Mouse (Mus musculus): ENCODE results near the gene Zbtb49.

Gene Zbtb49

DNA sequence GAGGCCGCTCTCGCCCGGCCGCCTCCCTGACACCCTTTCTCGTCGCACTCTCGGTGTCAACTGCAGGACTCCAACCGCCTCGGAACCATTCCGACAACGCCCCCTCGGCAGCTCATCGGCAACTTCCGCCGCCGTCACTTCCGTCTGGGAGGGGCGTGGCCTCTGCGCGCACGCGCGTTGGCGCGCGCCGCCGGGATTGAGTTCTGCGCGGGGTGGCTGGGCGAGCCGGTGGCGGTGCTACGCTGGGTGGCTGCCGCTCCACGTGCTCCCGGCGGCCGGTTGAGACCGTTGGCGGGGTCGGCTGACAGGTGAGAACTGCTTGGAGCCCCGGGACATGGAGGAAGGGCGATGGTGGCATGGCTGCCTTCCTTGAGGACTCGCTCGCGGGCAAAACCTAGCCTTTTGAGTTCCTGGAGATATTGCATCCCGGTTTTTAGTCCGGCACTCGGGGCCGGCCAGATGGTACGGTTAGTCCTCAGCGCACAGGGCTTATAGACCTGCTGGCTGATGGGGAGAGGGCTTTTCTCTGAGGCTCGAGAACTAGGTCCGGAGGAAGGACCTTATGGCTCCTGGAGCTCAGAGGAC, at the start of gene Zbtb49, which contains the start of gene Lyar:
TSS of gene Zbtb49 (minus strand) at position 130 of the 585 bp plus-strand sequence.
TSS of gene Lyar (plus strand) at position 143 of the 585 bp plus-strand sequence.
- DNase-seq (ENCODE audit: low spot score) = peak; percentile 97

DNA sequence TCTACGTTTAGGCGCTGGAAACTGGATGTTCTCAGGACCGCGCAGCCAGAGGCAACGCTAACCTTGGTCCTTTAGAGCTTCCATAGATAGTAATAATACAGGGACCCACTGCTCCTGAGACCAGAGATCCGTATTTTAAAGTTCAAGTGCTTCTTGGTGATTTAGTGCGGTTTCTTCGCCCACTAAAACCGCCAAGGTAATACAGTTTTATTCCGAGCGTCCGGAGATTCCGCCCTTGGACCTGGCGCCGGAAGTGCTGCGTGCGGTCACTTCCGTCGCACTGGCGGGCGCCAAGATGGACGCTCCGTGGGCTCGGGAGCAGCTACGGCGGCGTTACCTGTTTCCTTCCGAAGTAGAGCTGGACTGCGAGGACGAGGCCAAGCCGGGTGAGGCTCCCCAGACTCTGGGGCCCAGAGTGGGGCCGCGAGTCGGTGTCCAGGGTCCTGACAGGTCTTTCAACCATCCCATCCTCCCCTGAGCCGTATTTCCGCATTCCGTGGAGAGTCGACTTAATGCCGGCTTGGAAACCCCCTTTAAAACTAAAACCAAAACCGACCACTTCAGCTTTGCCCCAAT, 39.9 kb upstream of the Zbtb49 start, which contains the start of gene Tmem128:
TSS of gene Tmem128 (plus strand) at position 79 of the 576 bp plus-strand sequence.
- DNase-seq (ENCODE audit: low spot score) = peak; percentile 71

- DNase-seq (ENCODE audit: low spot score) = peak; percentile 44
Measured at GRCm38 (mm10) chr5:38259455-38260106, 39.3 kb upstream of the Zbtb49 start.

DNA sequence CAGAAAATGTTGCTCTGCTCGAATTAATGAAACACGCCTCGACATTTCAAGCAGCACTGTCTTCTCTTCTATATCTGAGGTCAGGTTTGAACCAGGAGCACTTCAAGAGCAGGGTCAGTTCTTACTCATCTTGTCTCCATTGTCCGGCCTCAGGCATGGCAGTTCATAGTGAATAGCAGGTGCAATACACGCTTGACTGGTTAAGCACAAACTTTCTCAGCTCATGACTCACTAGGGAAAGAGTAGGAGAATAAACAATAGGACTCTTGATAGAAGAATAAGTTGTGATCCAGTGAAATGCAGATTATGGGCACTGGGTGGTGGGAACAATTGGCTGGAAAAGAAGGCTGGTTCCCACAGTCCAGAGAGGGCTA, 38.5 kb upstream of the Zbtb49 start:
- no peak for DNase-seq (ENCODE audit: low spot score)

DNA sequence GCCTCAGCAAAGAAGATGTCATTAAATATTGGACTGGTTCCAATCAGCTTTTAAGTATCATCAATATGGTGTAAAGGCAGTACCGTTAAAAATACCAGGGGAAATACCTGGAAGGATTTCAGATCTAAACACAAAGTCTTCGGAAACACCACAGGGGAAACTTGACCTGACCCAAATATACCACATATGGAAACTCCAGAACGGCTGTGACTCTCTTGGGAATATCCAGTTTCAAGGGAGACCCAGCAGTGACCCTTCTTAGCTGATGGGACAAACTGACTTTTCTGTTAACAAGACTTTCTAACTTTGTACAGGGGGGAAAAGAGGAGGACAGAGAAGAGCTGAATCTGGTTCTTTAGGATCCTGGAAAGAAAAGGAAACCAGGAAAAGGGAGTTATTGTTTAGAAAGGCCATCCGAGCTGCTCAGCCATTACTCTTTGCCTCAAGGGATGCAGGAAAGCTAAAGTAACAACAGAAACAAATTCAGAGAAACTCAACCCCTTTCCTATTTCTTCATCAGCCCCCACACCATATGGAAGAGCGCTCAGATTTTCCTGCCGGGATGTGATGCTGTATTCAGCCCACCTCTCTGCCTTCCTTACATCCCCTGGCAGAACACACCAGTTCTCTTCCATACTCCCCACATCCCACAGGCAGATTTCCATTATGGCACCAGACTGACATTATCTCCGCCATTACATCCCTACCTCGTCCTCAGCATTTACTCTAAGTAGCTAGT, 37.9 kb upstream of the Zbtb49 start:
- peak; percentile 17 for DNase-seq (ENCODE audit: low spot score)

GRCm38 (mm10) chr5:38256551-38256950, 36.3 kb upstream of the Zbtb49 start:
- DNase-seq (ENCODE audit: low spot score) = no peak

- DNase-seq (ENCODE audit: low spot score) = no peak
Measured at GRCm38 (mm10) chr5:38255644-38256043, 35.4 kb upstream of the Zbtb49 start.

- peak; percentile 30 for DNase-seq (ENCODE audit: low spot score)
Measured at GRCm38 (mm10) chr5:38255195-38255594, 34.9 kb upstream of the Zbtb49 start.

- peak; percentile 22 for DNase-seq (ENCODE audit: low spot score)
Measured at GRCm38 (mm10) chr5:38241966-38242365, 21.7 kb upstream of the Zbtb49 start.

DNA sequence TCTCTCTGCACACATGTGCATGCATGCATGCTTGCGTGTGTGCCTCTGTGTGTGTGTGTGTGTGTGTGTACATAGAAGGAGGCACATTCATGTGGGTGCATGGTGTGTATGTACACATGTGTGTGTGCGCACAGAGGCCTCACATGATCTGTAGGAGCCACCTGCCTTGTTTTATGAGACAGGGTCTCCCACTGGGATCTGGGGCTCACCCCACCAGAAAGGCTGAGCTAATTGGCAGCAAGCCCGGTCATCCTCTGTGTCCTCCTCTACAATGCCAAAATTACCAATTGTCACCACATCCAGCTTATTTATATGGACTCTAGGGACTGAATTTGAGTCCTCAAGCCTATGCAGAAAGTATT, 21.2 kb upstream of the Zbtb49 start:
- DNase-seq (ENCODE audit: low spot score) = peak; percentile 39

DNA sequence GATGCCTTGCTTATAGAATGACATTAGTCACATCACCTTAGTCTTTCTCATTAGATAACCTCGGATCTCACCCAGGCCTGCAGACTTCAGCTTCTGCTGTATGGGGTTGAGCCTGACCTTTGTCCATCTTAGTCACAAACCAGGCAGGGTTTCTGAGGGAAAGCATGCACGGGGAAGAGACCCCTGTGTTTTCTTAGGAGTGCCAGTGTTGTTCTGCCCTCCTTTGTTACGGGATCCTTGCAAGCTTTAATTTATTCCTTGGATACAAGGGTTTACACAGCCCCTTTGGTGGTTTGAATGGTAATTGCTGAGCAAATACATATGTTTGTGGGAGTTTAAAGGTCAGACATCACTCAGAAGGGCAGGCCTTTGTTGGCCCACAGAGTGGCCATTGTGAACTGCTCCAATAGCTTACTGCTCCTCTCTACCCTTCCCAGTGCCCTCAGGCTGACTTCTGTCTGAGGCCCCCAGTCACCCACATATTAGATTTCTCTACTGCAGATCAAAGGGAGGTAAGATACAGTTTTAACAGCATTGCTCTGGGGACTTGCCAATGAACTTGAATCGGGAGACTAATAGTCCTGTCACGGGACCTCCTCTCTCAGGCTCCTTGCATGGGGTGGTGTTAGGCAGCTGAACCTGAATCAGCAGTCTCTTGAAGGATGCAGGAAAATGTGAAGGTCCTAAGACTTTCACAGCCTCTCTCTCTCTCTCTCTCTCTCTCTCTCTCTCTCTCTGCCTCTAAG, 20.6 kb upstream of the Zbtb49 start:
- DNase-seq (ENCODE audit: low spot score) = no peak

- peak; percentile 35 for DNase-seq (ENCODE audit: low spot score)
Measured at GRCm38 (mm10) chr5:38236627-38237026, 16.4 kb upstream of the Zbtb49 start.

- peak; percentile 81 for DNase-seq (ENCODE audit: low spot score)
Measured at GRCm38 (mm10) chr5:38235422-38235821, 15.2 kb upstream of the Zbtb49 start.

DNA sequence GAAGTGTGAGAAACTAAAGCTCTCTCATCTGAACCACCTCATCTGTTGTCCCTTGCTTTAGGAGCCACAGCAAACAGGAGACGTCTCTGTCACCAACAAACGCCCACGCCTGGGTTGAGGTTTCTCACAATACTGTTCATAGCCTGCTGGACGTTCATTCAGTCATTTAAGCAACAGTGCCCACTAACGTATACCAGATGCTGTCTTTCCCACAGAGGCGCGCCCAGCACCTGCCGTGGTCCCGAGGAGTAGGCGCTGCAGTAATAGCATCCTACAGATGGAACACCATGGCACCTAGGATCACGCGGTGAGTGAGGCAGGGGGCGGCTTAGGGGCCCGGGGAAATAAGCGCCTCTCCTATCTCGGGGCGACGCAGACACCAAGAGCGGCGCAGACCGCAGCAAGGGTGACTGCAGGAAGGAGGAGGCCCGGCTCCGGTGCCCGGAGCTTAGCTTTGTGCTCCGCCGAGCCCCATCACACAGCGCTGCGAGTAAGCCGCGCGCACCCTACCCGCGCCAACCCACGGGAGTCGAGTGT, 418 bp downstream of the Zbtb49 start:
- no peak for DNase-seq (ENCODE audit: low spot score)

DNA sequence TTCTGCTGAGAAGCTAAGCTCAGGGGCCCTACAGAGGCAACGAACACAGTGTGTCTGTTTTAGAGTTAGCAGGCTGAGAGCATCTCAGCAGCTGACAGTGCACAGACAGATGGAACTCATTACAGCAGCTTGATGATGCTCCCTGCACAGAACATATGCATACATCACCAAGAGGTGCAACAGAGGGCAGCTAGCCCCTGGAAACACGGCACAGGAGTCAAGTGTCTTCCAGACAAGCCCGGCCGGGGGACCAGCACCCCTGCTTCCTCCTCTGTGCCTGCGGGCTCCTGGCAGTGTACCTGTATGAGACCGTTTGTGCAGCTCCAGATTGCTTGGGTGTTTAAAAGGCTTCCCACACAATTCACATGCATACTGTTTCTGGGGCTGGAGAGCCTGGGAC, 7.2 kb downstream of the Zbtb49 start:
- no peak for DNase-seq (ENCODE audit: low spot score)

DNA sequence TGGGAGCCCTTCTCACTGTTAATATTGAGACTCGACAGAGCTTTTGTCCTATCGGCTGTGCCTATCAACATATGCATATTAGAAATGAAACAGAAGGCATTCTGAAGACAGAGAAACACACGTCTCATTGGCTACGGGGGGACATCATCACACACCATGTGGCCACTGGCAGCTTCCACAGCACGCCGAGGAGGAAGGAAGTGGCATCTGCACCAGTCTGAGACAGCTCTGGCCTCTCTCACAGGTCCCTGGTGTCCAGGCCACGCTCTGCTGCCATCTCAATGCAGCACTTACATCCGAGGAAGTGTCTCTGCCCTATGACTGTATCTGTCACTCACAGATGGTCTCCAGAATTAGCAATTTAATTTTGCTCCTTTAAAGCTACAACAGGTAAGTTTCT, 8.6 kb downstream of the Zbtb49 start:
- no peak for DNase-seq (ENCODE audit: low spot score)

- no peak for DNase-seq (ENCODE audit: low spot score)
Measured at GRCm38 (mm10) chr5:38208985-38209384, 11.3 kb downstream of the Zbtb49 start.

DNA sequence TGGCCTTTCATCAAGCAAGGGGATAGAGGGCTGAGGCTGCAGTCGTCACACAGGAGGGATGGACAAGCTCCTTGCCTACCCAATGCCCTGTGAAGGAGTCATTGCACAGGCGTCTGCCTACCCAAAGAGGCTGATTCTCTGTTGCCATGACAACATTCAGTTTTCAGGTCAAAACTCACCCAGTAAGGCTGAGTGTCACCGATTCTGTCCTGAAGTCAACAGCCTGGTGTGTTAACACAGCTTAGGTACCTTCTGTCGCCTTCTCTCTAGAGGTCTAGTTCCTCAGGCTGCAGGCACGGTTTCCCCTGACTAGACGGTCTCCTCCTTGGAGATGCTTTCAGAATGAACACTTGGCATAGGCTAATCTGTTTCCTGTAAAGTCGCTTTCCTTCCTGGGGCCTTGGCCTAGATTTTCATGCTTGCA, 14.9 kb downstream of the Zbtb49 start:
- no peak for DNase-seq (ENCODE audit: low spot score)

DNA sequence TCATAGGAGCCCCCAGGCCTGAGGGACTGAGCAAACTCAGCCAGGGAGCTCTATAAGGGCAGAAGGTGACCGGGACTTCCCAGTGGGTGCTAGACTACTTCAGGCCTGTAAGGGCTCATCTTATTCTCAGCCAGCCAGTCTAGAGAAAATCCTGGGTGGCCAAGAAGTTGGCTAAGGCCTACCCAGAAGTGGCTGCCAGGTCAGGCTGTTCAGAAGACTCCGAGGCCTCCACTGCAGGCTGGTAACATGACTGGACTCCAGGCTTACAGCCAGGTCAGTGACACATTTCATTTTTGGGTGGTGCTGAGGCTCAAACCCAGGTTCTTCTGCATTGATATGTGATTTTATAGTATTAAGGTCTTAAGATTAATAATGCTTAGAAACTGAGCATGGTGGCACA, 20.6 kb downstream of the Zbtb49 start:
- DNase-seq (ENCODE audit: low spot score) = no peak

DNA sequence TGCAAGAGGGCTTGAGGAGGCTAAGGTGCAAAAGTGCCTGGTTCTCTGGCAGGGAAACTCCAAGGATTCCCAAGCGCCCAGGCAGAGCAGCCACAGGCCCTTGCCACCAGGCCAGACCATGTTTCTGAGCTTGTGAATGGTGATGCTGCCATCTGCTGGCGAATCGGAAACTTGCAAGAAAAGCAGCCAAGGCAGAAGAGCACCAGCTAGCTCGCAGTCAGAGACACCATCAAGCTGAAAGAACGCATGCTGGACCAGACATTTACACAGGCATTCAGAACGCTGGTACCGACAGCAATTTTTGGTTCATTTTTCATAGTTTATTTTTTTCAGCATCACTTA, 22.8 kb downstream of the Zbtb49 start:
- DNase-seq (ENCODE audit: low spot score) = peak; percentile 89

GRCm38 (mm10) chr5:38196821-38197481, 23.3 kb downstream of the Zbtb49 start:
- no peak for DNase-seq (ENCODE audit: low spot score)

Measured in testis, postnatal 10 days (tissue).